Mouse (Mus musculus) liver, embryonic 13.5 days (tissue): ENCODE measurements around the gene Rbm18. TPM values are rescaled to one million over a fixed set of nuclear protein-coding genes. Genes with fewer than 3 reads are reported as not detected.
A peak's percentile ranks its signal among the peaks of the same experiment; 100 is the strongest.
"Not testable (repeated sequence)": the region's sequence is repeated elsewhere in the genome, so short reads cannot be mapped to it uniquely, and the experiment has no call there.

Experiments used
- ATAC-seq: fragments of 200-750 bp; cut with Nextera tagmentation; 2 replicates; pipeline ENCODE4 v1.8.0; 2017; ENCODE audit warnings: low read depth, mild to moderate bottlenecking, moderate number of reproducible peaks, moderate library complexity
- DNase-seq: peaks from one replicate; pipeline ENCODE4 v3.0.0; 2022
- H3K27ac ChIP-seq: fragments of 300-500 bp; sonication (generic); 2 replicates; pipeline ENCODE4 v1.5.1; 2015; ENCODE audit warnings: moderate library complexity, mild to moderate bottlenecking, inconsistent platforms
- H3K27me3 ChIP-seq: fragments of 300-500 bp; sonication (generic); 2 replicates; pipeline ENCODE4 v1.6.1; 2015; ENCODE audit warnings: mild to moderate bottlenecking, inconsistent platforms
- H3K36me3 ChIP-seq: fragments of 300-500 bp; sonication (generic); 2 replicates; pipeline ENCODE4 v1.6.1; 2015; ENCODE audit warnings: mild to moderate bottlenecking, inconsistent platforms
- H3K4me1 ChIP-seq: fragments of 300-500 bp; sonication (generic); replicated peaks from 2 replicates; pipeline ENCODE4 v1.6.1; 2015; ENCODE audit warnings: inconsistent platforms
- H3K4me2 ChIP-seq: fragments of 300-500 bp; sonication (generic); 2 replicates; pipeline ENCODE4 v1.6.1; 2015; ENCODE audit warnings: inconsistent platforms, mild to moderate bottlenecking, moderate library complexity
- H3K4me3 ChIP-seq: fragments of 300-500 bp; sonication (generic); replicated peaks from 2 replicates; pipeline ENCODE4 v1.5.1; 2015; ENCODE audit warnings: mild to moderate bottlenecking, inconsistent platforms
- H3K9ac ChIP-seq: fragments of 300-500 bp; sonication (generic); 2 replicates; pipeline ENCODE4 v1.6.1; 2015; ENCODE audit warnings: mild to moderate bottlenecking, inconsistent platforms
- H3K9me3 ChIP-seq: fragments of 300-500 bp; sonication (generic); replicated peaks from 2 replicates; pipeline ENCODE4 v1.6.1; 2016; ENCODE audit warnings: inconsistent platforms
- WGBS: fragments of 180-500 bp; shearing (Covaris S2); methylation state at CpG from one replicate; pipeline ENCODE4 v1.1.7; 2015; ENCODE audit not compliant: insufficient replicate concordance; 5-methylcytosine and 5-hydroxymethylcytosine counted together
- polyA plus RNA-seq: library from polyadenylated mRNA; unstranded; fragments of >200 nt; fragmentation: Nextera tagmentation; extraction: Ambion mirVana; gene quantifications from 2 replicates; pipeline ENCODE4 v1.2.1, GENCODE M21; 2015

The Rbm18 gene
- polyA plus RNA-seq, 1 experiment from 2014 or later, result 23.6 TPM

GRCm38 (mm10) chr2:36157461-36157860, 20.9 kb upstream of the Rbm18 start:
- H3K36me3 ChIP-seq, result peaks cover 48% of the 10 kb centered on the region
- no peak overlapping the region for H3K27ac ChIP-seq
- ATAC-seq (no peak), DNase-seq (no peak)
- H3K9ac ChIP-seq, result no peak overlapping the region
- H3K27me3 ChIP-seq, result no peaks in the 10 kb centered on the region
- 75% methylated on average over 1 of the region's 1 CpGs for WGBS
- no peaks in the 10 kb centered on the region for H3K9me3 ChIP-seq
- no peaks in the 10 kb centered on the region for H3K4me1 ChIP-seq
- no peak overlapping the region for H3K4me3 ChIP-seq
- H3K4me2 ChIP-seq, result no peak overlapping the region

- DNase-seq, H3K4me3 ChIP-seq, H3K4me2 ChIP-seq, H3K9me3 ChIP-seq, H3K27me3 ChIP-seq, ATAC-seq, H3K4me1 ChIP-seq, H3K27ac ChIP-seq, H3K9ac ChIP-seq: not testable (repeated sequence)
- peaks cover 54% of the 10 kb centered on the region for H3K36me3 ChIP-seq
- 83% methylated on average over 4 of the region's 4 CpGs for WGBS
Observed at GRCm38 (mm10) chr2:36152401-36152800, 15.8 kb upstream of the Rbm18 start.

DNA sequence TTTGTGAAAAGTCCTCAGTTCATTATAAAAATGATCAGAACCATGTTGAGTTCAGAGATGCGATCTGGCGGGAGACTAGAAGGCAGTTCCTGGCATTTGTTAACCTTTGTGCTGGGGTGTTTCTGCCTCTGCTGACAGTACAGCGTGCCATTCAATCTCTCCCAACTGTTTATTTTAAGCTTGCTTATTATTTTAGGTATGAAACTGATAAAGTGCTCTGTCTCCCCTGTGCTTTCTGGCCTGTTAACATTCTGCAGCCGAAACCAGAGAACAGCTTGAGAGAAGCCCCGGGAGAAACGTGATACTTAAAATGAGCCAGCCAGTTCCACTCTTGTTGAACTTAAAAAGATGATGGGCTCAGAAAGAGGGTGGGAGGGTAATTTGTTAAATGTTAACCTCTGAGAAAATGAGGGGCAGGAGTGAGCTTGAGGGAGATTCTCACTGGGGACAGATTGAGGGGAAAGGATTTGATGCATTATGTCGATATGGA, 12.3 kb upstream of the Rbm18 start:
- no peak overlapping the region for H3K4me2 ChIP-seq
- ATAC-seq, result no peak
- no peak overlapping the region for H3K27ac ChIP-seq
- H3K27me3 ChIP-seq, result no peaks in the 10 kb centered on the region
- H3K9ac ChIP-seq, result no peak overlapping the region
- no peaks in the 10 kb centered on the region for H3K4me1 ChIP-seq
- WGBS, result 81% methylated on average over 7 of the region's 7 CpGs
- DNase-seq, result no peak
- no peaks in the 10 kb centered on the region for H3K9me3 ChIP-seq
- no peak overlapping the region for H3K4me3 ChIP-seq
- H3K36me3 ChIP-seq, result peaks cover 40% of the 10 kb centered on the region

- Histone ChIP-seq H3K9ac (0 out of 2 replicates have a peak overlapping the region, but pooled peaks have one; percentile 6), H3K27ac (0 out of 2 replicates have a peak overlapping the region, but pooled peaks have one; percentile 48), H3K9me3 (no peaks in the 10 kb centered on the region), H3K4me1 (peaks cover 36% of the 10 kb centered on the region), H3K27me3 (no peaks in the 10 kb centered on the region), H3K36me3 (peaks cover 26% of the 10 kb centered on the region), H3K4me3 (no peak overlapping the region), H3K4me2 (no peak overlapping the region)
- ATAC-seq (no peak), DNase-seq (no peak)
- WGBS, result 57% methylated on average over 2 of the region's 2 CpGs
Observed at GRCm38 (mm10) chr2:36139096-36139495, 2.5 kb upstream of the Rbm18 start.

DNA sequence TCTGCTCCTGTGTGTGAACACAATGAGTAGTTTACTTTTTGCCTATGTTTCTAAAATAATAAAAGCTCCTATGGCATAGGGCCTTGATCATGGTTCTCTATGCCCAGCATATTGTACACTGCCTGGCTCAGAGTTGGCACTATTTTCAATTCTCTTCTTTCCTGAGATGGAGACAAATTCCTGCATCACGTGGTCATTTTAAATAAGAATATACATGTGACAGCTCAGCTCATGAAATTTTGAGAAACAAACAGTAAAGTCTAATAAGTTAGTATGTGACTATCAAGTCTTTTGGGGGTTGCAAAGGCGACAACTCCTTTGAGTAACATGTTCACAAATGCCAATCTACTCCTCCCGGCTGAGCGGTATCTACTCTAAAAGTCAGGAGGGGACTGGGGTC, 686 bp downstream of the Rbm18 start:
- Histone ChIP-seq H3K4me2 (peak overlapping the region; percentile 75), H3K9ac (peak overlapping the region; percentile 86), H3K4me3 (peak overlapping the region; percentile 83), H3K27me3 (no peaks in the 10 kb centered on the region), H3K27ac (peak overlapping the region; percentile 88), H3K9me3 (no peaks in the 10 kb centered on the region), H3K36me3 (peaks cover 35% of the 10 kb centered on the region), H3K4me1 (peaks cover 36% of the 10 kb centered on the region)
- ATAC-seq (no peak), DNase-seq (no peak)
- under 1% methylated on average over 4 of the region's 4 CpGs for WGBS

- Histone ChIP-seq H3K9me3 (no peaks in the 10 kb centered on the region), H3K4me3 (no peak overlapping the region), H3K4me1 (peaks cover 5% of the 10 kb centered on the region; the same call in 1 of the 2 replicates), H3K27ac (no peak overlapping the region), H3K27me3 (no peaks in the 10 kb centered on the region), H3K4me2 (no peak overlapping the region), H3K9ac (no peak overlapping the region), H3K36me3 (peaks cover 81% of the 10 kb centered on the region)
- DNase-seq, result no peak
- ATAC-seq, result no peak
- WGBS, result 71% methylated on average over 3 of the region's 3 CpGs
Observed at GRCm38 (mm10) chr2:36129051-36129450, 7.5 kb downstream of the Rbm18 start.

GRCm38 (mm10) chr2:36127973-36128372, 8.6 kb downstream of the Rbm18 start:
- Histone ChIP-seq H3K27me3 (no peaks in the 10 kb centered on the region), H3K36me3 (peaks cover 81% of the 10 kb centered on the region), H3K27ac (no peak overlapping the region), H3K9ac (no peak overlapping the region), H3K4me2 (no peak overlapping the region), H3K9me3 (no peaks in the 10 kb centered on the region), H3K4me1 (peaks cover 5% of the 10 kb centered on the region; the same call in 1 of the 2 replicates), H3K4me3 (no peak overlapping the region)
- DNase-seq (no peak), ATAC-seq (no peak)
- 62% methylated on average over 4 of the region's 4 CpGs for WGBS

GRCm38 (mm10) chr2:36126795-36127429, 9.7 kb downstream of the Rbm18 start:
- peaks cover 5% of the 10 kb centered on the region; the same call in 1 of the 2 replicates for H3K4me1 ChIP-seq

GRCm38 (mm10) chr2:36112632-36113031, 23.9 kb downstream of the Rbm18 start:
- H3K4me2 ChIP-seq, result no peak overlapping the region
- no peak overlapping the region for H3K9ac ChIP-seq
- no peak overlapping the region for H3K27ac ChIP-seq
- DNase-seq (no peak), ATAC-seq (no peak)
- no peaks in the 10 kb centered on the region for H3K9me3 ChIP-seq
- WGBS, result 55% methylated on average over 3 of the region's 3 CpGs
- no peak overlapping the region for H3K4me3 ChIP-seq
- peaks cover 19% of the 10 kb centered on the region for H3K36me3 ChIP-seq
- no peaks in the 10 kb centered on the region for H3K4me1 ChIP-seq
- peaks cover 49% of the 10 kb centered on the region for H3K27me3 ChIP-seq

More at GRCm38 (mm10) chr2:36126795-36127429, 9.7 kb downstream of the Rbm18 start:
- Histone ChIP-seq H3K27ac (no peak overlapping the region), H3K4me3 (no peak overlapping the region), H3K36me3 (peaks cover 80% of the 10 kb centered on the region), H3K9ac (no peak overlapping the region), H3K27me3 (no peaks in the 10 kb centered on the region), H3K9me3 (no peaks in the 10 kb centered on the region), H3K4me2 (no peak overlapping the region)
- DNase-seq, result no peak
- 86% methylated on average over 9 of the region's 9 CpGs for WGBS
- ATAC-seq, result no peak

- H3K36me3 ChIP-seq, result no peaks in the 10 kb centered on the region
- ATAC-seq (no peak), DNase-seq (no peak)
- peaks cover 2% of the 10 kb centered on the region for H3K4me1 ChIP-seq
- H3K27me3 ChIP-seq, result peaks cover 89% of the 10 kb centered on the region
- no peak overlapping the region for H3K4me2 ChIP-seq
- no peak overlapping the region for H3K27ac ChIP-seq
- H3K9ac ChIP-seq, result no peak overlapping the region
- no peaks in the 10 kb centered on the region for H3K9me3 ChIP-seq
- WGBS, result 13% methylated on average over 7 of the region's 7 CpGs
- H3K4me3 ChIP-seq, result no peak overlapping the region
Observed at GRCm38 (mm10) chr2:36108615-36109014, 28.0 kb downstream of the Rbm18 start.

- peak within 1 kb of the TSS; percentile 56 for H3K4me2 ChIP-seq
- no peak for ATAC-seq
- H3K9ac ChIP-seq, result no peak within 1 kb of the TSS
- H3K4me3 ChIP-seq, result peak within 1 kb of the TSS; percentile 43
- H3K4me1 ChIP-seq, result peaks cover 16% of the 10 kb centered on the region
- H3K36me3 ChIP-seq, result no peaks in the 10 kb centered on the region
- no peak within 1 kb of the TSS for H3K27ac ChIP-seq
- H3K27me3 ChIP-seq, result peaks cover 100% of the 10 kb centered on the region
- DNase-seq, result no peak
- WGBS, result 2% methylated on average over 58 of the region's 58 CpGs
- H3K9me3 ChIP-seq, result no peaks in the 10 kb centered on the region
Observed at GRCm38 (mm10) chr2:36104956-36105741, 31.4 kb downstream of the Rbm18 start, which contains the start of gene Lhx6. Gene Lhx6 (minus strand): TSS chr2:36105408.
